Comparison of ENCODE assay signal across 28 mouse cellular contexts in genomic region chr7:46727584-46727983, GRCm38 (mm10). TPM values are rescaled to one million over a fixed set of nuclear protein-coding genes. Genes with fewer than 3 reads are reported as not detected.
"Had no signal": no experiment of that assay in that cellular context is flagged by ENCODE, and none has a peak within 500 bp of the region (broad histone marks: within the 10 kb centered on the region; RNA-seq: fewer than 3 reads in every experiment).

No protein-coding gene starts in this region.

- H3K27me3 ChIP-seq: midbrain, embryonic 13.5 days; midbrain, embryonic 15.5 days; neural tube, embryonic 12.5 days; stomach, embryonic 15.5 days had no signal

- H3K4me1 ChIP-seq: lung, embryonic 15.5 days; midbrain, embryonic 13.5 days; midbrain, embryonic 15.5 days; neural tube, embryonic 12.5 days; stomach, embryonic 15.5 days had no signal

- ATAC-seq: liver, postnatal 0 days; lung, postnatal 0 days; midbrain, embryonic 13.5 days; midbrain, embryonic 15.5 days had no signal

- H3K9ac ChIP-seq: liver, postnatal 0 days; lung, embryonic 15.5 days; midbrain, embryonic 13.5 days; midbrain, embryonic 15.5 days; neural tube, embryonic 12.5 days; stomach, embryonic 15.5 days had no signal

- H3K4me3 ChIP-seq: lung, embryonic 15.5 days; megakaryocyte, embryonic 14.5 days; midbrain, embryonic 13.5 days; midbrain, embryonic 15.5 days; neural tube, embryonic 12.5 days; stomach, embryonic 15.5 days had no signal

- H3K27ac ChIP-seq: lung, embryonic 15.5 days; macrophage; midbrain, embryonic 13.5 days; midbrain, embryonic 15.5 days; neural tube, embryonic 12.5 days; stomach, embryonic 15.5 days; stomach, postnatal 0 days had no signal

- H3K9me3 ChIP-seq: lung, embryonic 15.5 days; megakaryocyte, embryonic 14.5 days; midbrain, embryonic 13.5 days; midbrain, embryonic 15.5 days; neural tube, embryonic 12.5 days; stomach, embryonic 15.5 days had no signal

- H3K4me2 ChIP-seq: lung, embryonic 15.5 days; midbrain, embryonic 11.5 days; midbrain, embryonic 13.5 days; midbrain, embryonic 15.5 days; neural tube, embryonic 12.5 days; stomach, embryonic 15.5 days had no signal

- H3K36me3 ChIP-seq: lung, embryonic 15.5 days; midbrain, embryonic 13.5 days; midbrain, embryonic 15.5 days; neural tube, embryonic 12.5 days; stomach, embryonic 15.5 days had no signal

- DNase-seq: liver, postnatal 0 days; lung, adult 2 months; lung, postnatal 14 days; lung, postnatal 36 days; right cerebral cortex, postnatal 25 days; right cerebral cortex, postnatal 4 days; thymus, adult 2 months; thymus, postnatal 25 days; thymus, postnatal 4 days had no signal

RNA-seq across cellular contexts. Expression of gene Saa4, which starts 4.8 kb away (rescaled TPM):
- total RNA-seq: megakaryocyte progenitor cell, adult 5-6 weeks; midbrain, postnatal 0 days; monocyte, adult 5-6 weeks; neutrophil, adult 5-6 weeks had no signal
- polyA plus RNA-seq: lung, embryonic 15.5 days; lung, postnatal 0 days; macrophage; midbrain, embryonic 11.5 days; midbrain, embryonic 13.5 days; midbrain, embryonic 15.5 days; midbrain, postnatal 0 days; neural tube, embryonic 12.5 days; neural tube, embryonic 14.5 days; small intestine, adult 2 months; spleen, adult 2 months; stomach, postnatal 0 days; urinary bladder, adult 2 months had no signal

RNA-seq across cellular contexts. Expression of gene Saa3, which starts 12.1 kb away (rescaled TPM):
- total RNA-seq: midbrain, postnatal 0 days; monocyte, adult 5-6 weeks; neutrophil, adult 5-6 weeks had no signal
- polyA plus RNA-seq: midbrain, embryonic 11.5 days; neural tube, embryonic 12.5 days; testis, adult 2 months had no signal

RNA-seq across cellular contexts. Expression of gene Saa1, which starts 15.2 kb away (rescaled TPM):
- total RNA-seq: megakaryocyte progenitor cell, adult 5-6 weeks; midbrain, postnatal 0 days; monocyte, adult 5-6 weeks; neutrophil, adult 5-6 weeks had no signal
- polyA plus RNA-seq: lung, adult 2 months; macrophage; midbrain, embryonic 11.5 days; midbrain, embryonic 13.5 days; neural tube, embryonic 14.5 days; small intestine, adult 2 months; spleen, adult 2 months; urinary bladder, adult 2 months had no signal

RNA-seq across cellular contexts. Expression of gene Saa2, which starts 24.0 kb away (rescaled TPM):
- total RNA-seq: megakaryocyte progenitor cell, adult 5-6 weeks; midbrain, postnatal 0 days; monocyte, adult 5-6 weeks; neutrophil, adult 5-6 weeks had no signal
- polyA plus RNA-seq: lung, adult 2 months; lung, embryonic 15.5 days; lung, postnatal 0 days; macrophage; midbrain, embryonic 11.5 days; midbrain, embryonic 13.5 days; midbrain, embryonic 15.5 days; midbrain, postnatal 0 days; neural tube, embryonic 12.5 days; neural tube, embryonic 14.5 days; small intestine, adult 2 months; spleen, adult 2 months; stomach, embryonic 15.5 days; testis, adult 2 months; urinary bladder, adult 2 months had no signal
